Mouse (Mus musculus) intestine, postnatal 0 days (tissue): ENCODE data around the gene Cntn6. TPM values are rescaled to one million over a fixed set of nuclear protein-coding genes. Genes with fewer than 3 reads are reported as not detected.

Source experiments
- ATAC-seq: fragments of 200-750 bp; cut with Nextera tagmentation; 2 replicates; pipeline ENCODE4 v1.8.0; 2017; ENCODE audit warnings: mild to moderate bottlenecking, moderate TSS enrichment, moderate library complexity
- H3K27ac ChIP-seq: fragments of 300-500 bp; sonication (generic); 2 replicates; pipeline ENCODE4 v1.5.1; 2014; ENCODE audit warnings: mild to moderate bottlenecking, low read depth, low read length, moderate library complexity
- H3K27me3 ChIP-seq: fragments of 300-500 bp; sonication (generic); replicated peaks from 2 replicates; pipeline ENCODE4 v1.6.1; 2014; ENCODE audit warnings: low read length, mixed read lengths; ENCODE audit not compliant: control insufficient read depth, insufficient read depth
- H3K36me3 ChIP-seq: fragments of 300-500 bp; sonication (generic); 2 replicates; pipeline ENCODE4 v1.6.1; 2014; ENCODE audit warnings: mild to moderate bottlenecking, moderate library complexity; ENCODE audit not compliant: control insufficient read depth, insufficient read depth
- H3K4me1 ChIP-seq: fragments of 300-500 bp; sonication (generic); replicated peaks from 2 replicates; pipeline ENCODE4 v1.6.1; 2014; ENCODE audit warnings: antibody characterized with exemption, low read length, mixed read lengths; ENCODE audit not compliant: control insufficient read depth, insufficient read depth
- H3K4me2 ChIP-seq: fragments of 300-500 bp; sonication (generic); replicated peaks from 2 replicates; pipeline ENCODE4 v1.6.1; 2014; ENCODE audit warnings: low read depth, mild to moderate bottlenecking, moderate library complexity
- H3K4me3 ChIP-seq: fragments of 300-500 bp; sonication (generic); 2 replicates; pipeline ENCODE4 v1.5.1; 2014; ENCODE audit warnings: low read depth, low read length
- H3K9ac ChIP-seq: fragments of 300-500 bp; sonication (generic); 2 replicates; pipeline ENCODE4 v1.6.1; 2014; ENCODE audit warnings: mild to moderate bottlenecking, low read depth, low read length
- H3K9me3 ChIP-seq: fragments of 300-500 bp; sonication (generic); 2 replicates; pipeline ENCODE4 v1.6.1; 2016; ENCODE audit warnings: mixed run types; ENCODE audit not compliant: control insufficient read depth
- CTCF ChIP-seq: sonication (generic); IDR thresholded peaks from 2 replicates; pipeline ENCODE4 v1.5.1; 2016; ENCODE audit warnings: low read depth, mild to moderate bottlenecking, control low read depth, antibody characterized with exemption, moderate library complexity
- WGBS: fragments of 180-500 bp; shearing (Covaris S2); extraction: QIAGEN DNeasy Blood & Tissue Kit; methylation state at CpG from one replicate; pipeline ENCODE4 v1.1.7; 2014; 5-methylcytosine and 5-hydroxymethylcytosine counted together
- polyA plus RNA-seq: library from polyadenylated mRNA; unstranded; fragments of >200 nt; fragmentation: Nextera tagmentation; extraction: Ambion mirVana; gene quantifications from 2 replicates; pipeline ENCODE4 v1.2.1, GENCODE M21; 2015

Cntn6 gene
- polyA plus RNA-seq, 1 experiment from 2014 or later = 0.27 TPM

DNA sequence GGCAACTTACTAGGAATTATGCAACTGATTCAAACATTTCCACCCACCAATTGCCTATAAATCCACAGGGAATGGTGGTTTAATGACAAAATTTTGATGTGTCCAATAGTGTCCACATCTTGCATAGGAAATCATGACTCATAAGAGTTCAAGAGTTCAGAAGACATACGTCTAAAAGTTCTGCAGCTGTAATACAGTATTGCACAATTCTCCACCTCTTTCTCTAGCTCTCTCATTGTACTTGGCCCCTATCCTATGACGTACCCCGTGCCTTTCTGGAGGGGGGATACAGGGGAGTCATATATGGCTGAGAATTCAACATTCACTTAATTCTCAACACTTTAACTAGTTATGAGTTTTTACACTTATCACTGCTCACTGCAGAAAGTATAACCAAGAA, 160.9 kb downstream of the Cntn6 start:
- no peaks in the 10 kb centered on the region for H3K9me3 ChIP-seq
- no peak for TF ChIP-seq CTCF
- H3K9ac ChIP-seq = no peak overlapping the region
- no peak overlapping the region for H3K4me3 ChIP-seq
- H3K36me3 ChIP-seq = no peaks in the 10 kb centered on the region
- ATAC-seq = no peak
- no peak overlapping the region for H3K27ac ChIP-seq
- no peaks in the 10 kb centered on the region for H3K4me1 ChIP-seq
- no peak overlapping the region for H3K4me2 ChIP-seq
- 51% methylated on average over 3 of the region's 3 CpGs for WGBS
- no peaks in the 10 kb centered on the region for H3K27me3 ChIP-seq

DNA sequence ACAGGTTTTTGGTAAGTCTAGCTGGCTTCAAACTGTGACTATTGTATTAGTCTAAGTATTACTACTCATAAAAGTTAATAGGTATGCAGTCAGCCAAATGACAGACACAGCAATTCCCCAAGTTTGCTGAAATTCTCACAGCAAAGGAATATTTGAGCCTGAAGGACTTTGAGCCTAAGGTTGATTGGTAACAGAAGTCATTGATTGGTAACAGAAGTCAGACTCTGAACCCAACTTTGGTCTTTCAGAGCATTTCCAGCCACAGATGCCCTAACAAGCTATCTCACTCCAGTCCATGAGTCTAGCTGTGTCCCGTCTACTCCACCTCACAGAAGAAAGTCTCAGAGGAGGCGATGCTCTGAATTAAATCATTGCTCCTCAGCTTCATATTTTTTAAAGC, 176.1 kb downstream of the Cntn6 start:
- no peak overlapping the region for H3K4me2 ChIP-seq
- no peak overlapping the region for H3K27ac ChIP-seq
- no peak overlapping the region for H3K4me3 ChIP-seq
- ATAC-seq = no peak
- no peaks in the 10 kb centered on the region for H3K36me3 ChIP-seq
- H3K4me1 ChIP-seq = no peaks in the 10 kb centered on the region
- no peaks in the 10 kb centered on the region for H3K27me3 ChIP-seq
- no peak overlapping the region for H3K9ac ChIP-seq
- TF ChIP-seq CTCF = no peak
- 90% methylated on average over 2 of the region's 2 CpGs for WGBS
- H3K9me3 ChIP-seq = no peaks in the 10 kb centered on the region

DNA sequence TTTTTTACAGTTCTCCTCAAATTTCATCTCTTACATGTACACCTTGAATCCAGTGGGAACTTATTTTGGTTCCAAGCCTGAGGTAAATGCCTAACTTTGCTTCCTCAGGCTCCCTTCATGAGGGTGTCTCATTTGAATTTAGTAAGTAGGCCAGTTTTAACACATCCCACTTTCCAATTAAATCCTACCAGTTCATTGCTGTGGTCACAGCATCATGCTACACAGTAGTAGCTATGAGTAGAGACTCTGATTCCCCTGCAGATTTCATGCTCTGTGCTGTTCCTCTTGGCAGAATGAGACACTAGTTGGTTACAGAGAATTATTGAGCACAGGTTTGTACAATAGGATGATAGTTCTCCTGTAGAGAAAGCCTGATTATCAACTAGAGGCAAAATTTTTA, 181.7 kb downstream of the Cntn6 start:
- Histone ChIP-seq H3K4me2 (no peak overlapping the region), H3K9ac (no peak overlapping the region), H3K27me3 (no peaks in the 10 kb centered on the region), H3K36me3 (no peaks in the 10 kb centered on the region), H3K4me3 (no peak overlapping the region), H3K9me3 (no peaks in the 10 kb centered on the region), H3K4me1 (no peaks in the 10 kb centered on the region), H3K27ac (no peak overlapping the region)
- TF ChIP-seq CTCF = no peak
- ATAC-seq = no peak

DNA sequence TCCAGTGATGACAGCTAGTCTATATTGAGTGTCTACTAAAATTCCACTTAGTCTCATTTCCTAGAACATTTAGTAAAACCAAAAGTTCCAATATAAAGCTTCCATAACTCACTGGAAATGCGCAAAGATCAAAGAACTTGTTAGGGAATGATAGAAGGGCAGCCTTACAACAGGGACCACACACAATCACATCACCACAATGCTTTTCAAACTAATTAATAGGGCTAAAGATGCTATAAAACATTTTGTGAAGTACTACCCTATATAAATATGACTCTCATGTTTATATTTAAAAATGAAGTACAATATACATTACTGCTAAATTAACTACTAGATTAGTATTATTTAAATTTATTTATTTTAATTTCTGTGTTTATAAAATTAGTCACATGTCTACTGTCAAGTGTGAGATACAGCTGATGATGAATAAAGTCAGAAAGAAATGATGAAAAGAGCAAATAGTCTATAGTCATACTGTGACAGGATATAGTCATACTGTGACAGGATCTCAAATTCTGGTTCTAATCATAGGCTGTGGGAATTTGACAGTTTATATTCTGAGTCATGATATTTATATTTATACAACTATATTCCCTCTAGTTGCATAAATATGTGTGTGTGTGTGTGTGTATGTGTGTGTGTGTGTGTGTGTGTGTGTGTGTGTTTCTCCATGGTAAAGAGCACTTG, 187.4 kb downstream of the Cntn6 start:
- ATAC-seq = no peak
- no peaks in the 10 kb centered on the region for H3K27me3 ChIP-seq
- H3K4me2 ChIP-seq = no peak overlapping the region
- H3K4me1 ChIP-seq = no peaks in the 10 kb centered on the region
- H3K9me3 ChIP-seq = no peaks in the 10 kb centered on the region
- no peak overlapping the region for H3K27ac ChIP-seq
- no peak overlapping the region for H3K9ac ChIP-seq
- H3K4me3 ChIP-seq = no peak overlapping the region
- TF ChIP-seq CTCF = no peak
- 87% methylated on average over 1 of the region's 1 CpGs for WGBS
- no peaks in the 10 kb centered on the region for H3K36me3 ChIP-seq

DNA sequence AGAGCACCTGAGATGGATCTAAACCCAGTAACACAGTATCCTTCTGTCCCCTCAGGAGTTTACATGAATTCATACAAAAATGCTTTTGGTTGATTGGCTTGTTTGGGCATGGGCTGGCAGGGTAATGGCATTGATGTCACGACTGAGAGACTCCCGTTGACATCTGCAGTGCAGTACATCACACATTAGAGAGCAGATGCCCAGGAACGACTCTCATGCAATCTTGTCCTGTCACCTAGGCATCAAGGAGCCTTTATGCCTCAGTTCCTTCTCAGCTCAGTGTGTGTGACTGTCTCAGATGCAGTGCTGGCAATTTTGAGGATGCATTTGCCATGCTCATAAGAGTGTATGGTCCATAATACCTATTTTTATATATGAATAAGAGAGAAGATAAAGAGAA, 195.4 kb downstream of the Cntn6 start:
- ATAC-seq = no peak
- WGBS = 83% methylated on average over 3 of the region's 3 CpGs
- Histone ChIP-seq H3K27me3 (no peaks in the 10 kb centered on the region), H3K4me2 (no peak overlapping the region), H3K4me1 (no peaks in the 10 kb centered on the region), H3K9ac (no peak overlapping the region), H3K27ac (no peak overlapping the region), H3K36me3 (no peaks in the 10 kb centered on the region), H3K4me3 (no peak overlapping the region), H3K9me3 (no peaks in the 10 kb centered on the region)
- no peak for TF ChIP-seq CTCF

DNA sequence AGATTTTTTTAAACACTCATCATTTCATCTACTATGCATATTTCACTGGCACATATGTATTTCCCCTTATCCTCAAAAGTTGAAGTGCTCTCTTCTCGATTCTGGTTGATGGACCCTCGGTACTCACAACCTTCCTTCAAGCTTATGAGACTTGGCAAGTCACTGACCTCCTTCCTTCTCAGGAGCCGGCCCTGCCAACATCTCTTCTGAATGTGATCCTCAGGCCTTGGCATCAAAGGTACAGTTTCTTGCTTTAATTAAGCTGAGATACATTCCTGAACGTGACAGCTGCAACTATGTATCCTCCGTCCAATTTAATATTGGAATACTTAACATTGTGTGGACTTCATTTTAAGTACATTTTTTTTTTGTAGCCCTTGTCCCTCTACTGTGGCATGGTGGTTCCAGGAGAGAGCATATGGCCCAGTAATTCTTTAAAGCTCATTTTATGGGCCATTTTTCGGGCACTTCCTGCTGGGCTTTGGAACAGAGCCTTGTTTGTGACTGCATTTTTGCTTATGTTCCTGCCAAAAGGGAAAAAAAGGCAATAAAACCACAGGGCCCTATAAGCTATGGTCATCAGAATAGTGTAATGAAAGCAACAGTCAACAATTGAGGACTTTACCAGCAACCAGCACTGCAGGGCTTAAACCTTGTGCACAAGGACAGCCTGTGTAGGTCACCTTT, 196.0 kb downstream of the Cntn6 start:
- no peak overlapping the region for H3K9ac ChIP-seq
- 80% methylated on average over 6 of the region's 6 CpGs for WGBS
- H3K27ac ChIP-seq = no peak overlapping the region
- ATAC-seq = no peak
- H3K4me3 ChIP-seq = no peak overlapping the region
- no peaks in the 10 kb centered on the region for H3K4me1 ChIP-seq
- H3K4me2 ChIP-seq = no peak overlapping the region
- TF ChIP-seq CTCF = no peak
- H3K27me3 ChIP-seq = no peaks in the 10 kb centered on the region
- no peaks in the 10 kb centered on the region for H3K36me3 ChIP-seq
- H3K9me3 ChIP-seq = no peaks in the 10 kb centered on the region

DNA sequence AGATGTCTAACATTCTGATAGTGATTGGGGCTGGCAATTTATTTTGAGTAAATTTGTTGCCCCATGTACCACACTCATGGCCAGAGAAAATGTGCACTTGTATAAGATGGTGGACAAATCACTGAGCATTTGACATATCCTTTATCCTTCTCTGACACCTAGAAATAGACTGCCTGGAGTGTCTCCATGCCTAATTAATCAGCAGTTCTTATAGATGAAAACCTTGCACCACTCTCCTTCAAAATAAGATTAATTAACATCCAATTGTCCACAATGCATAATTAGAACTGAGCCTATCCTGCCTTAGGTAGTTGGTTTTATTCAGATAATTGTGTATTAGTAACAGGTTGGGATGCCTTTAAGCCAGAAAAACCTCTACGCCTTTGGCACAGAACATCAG, 236.0 kb downstream of the Cntn6 start:
- no peak for ATAC-seq
- no peaks in the 10 kb centered on the region for H3K27me3 ChIP-seq
- H3K9ac ChIP-seq = no peak overlapping the region
- WGBS = 82% methylated on average over 1 of the region's 1 CpGs
- no peak overlapping the region for H3K27ac ChIP-seq
- no peaks in the 10 kb centered on the region for H3K4me1 ChIP-seq
- no peaks in the 10 kb centered on the region for H3K36me3 ChIP-seq
- H3K4me3 ChIP-seq = no peak overlapping the region
- no peak for TF ChIP-seq CTCF
- no peak overlapping the region for H3K4me2 ChIP-seq
- H3K9me3 ChIP-seq = no peaks in the 10 kb centered on the region
